Mouse (Mus musculus): ENCODE measurements around the gene Pde4d.

Gene Pde4d

DNA sequence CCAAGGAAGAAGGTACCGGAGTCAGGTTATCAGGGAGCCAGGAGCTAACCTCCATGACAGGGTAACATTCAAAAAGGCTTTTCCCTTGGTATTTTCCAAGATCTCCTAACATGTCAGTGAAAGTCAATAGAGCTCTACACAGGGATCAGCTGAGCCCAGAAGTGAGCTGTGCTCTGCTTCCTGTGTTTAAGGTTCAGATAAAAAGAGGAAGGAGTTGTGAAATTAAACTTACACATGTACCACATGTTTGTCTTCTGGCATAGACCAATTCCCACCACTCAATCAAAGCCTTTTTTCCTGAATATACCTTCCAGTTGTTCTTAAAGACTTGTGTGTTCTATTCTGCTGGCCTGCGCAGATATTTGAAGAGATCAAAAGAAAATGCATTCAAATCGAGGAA, 37.3 kb downstream of the Pde4d start:
- no peak for DNase-seq (ENCODE audit: extremely low read depth, low read depth, low spot score)

DNA sequence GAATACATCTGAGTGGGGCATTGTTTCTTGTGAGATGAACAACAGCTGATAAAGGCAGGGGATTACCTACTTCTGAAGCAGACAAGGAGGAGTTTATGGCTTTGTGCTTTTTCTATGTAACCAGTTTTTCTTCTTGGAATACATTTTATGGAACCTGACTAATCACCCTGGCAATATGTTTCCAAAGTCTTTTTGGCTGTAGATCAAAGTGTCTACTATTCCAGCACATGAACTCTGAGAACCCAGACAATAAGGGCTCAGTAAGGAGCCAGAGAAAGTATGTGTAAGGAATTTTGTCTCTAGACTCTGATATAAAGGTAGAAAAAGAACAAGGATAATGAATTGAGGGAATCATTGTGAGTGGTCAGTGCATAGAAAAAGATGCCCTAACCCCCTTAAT, 40.1 kb downstream of the Pde4d start:
- no peak for DNase-seq (ENCODE audit: extremely low read depth, low read depth, low spot score)

DNA sequence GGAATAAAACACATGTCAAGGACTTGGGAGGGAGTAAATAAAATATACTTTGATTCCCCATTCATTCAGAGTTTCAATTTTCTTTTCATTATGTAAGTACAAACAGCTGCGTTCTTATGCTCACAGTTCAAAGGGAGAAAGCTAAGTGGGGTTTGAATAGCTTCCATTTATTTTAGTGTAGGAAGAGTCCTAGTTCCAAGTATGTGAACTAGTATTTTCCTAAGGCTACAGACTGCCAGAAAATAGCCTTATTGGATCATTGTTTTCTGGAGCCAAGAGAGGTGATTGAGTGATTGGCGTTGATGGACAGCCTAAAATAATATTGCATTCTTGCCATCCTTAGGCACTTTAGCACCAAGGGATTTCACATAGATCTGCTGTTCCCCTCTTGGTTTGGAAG, 41.1 kb downstream of the Pde4d start:
- no peak for DNase-seq (ENCODE audit: extremely low read depth, low read depth, low spot score)

DNA sequence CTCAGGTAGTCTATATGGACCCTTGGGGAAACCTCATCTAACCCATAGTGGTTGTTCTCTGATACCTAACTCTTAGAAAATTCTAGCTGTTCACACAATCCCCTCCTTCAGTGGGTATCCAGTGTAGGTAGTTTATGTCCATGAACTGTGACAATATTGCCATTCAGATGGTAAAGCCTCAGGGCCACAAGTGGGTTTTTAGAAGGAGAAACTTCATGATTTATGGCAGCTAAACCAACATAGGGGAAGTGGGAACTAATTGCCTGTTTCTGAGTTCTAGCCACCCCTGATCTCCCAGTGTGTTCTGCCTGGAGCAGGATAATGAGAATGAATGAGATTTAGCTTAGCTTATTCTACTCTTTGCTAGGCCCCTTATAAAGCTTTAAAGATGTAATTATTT, 43.1 kb downstream of the Pde4d start:
- no peak for DNase-seq (ENCODE audit: extremely low read depth, low read depth, low spot score)

DNA sequence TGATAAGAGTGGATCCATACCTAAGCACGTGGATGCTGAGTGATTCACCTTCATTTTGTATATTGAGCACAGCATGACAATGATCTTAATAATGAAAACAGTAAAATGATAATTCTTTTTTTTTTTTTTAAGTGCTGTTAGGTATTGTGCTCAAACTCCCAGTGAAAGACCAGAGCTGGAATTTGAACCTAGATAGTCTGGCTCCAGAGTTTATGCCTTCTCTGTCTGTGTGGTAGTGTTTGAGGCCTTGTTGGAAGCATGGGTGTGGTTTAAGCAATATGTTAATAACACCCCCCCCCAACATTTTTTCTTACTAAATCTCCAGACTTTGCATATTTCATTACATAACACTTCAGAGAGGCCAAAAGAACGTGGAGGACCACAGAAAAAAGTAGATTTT, 44.6 kb downstream of the Pde4d start:
- DNase-seq (ENCODE audit: extremely low read depth, low read depth, low spot score), result no peak

DNA sequence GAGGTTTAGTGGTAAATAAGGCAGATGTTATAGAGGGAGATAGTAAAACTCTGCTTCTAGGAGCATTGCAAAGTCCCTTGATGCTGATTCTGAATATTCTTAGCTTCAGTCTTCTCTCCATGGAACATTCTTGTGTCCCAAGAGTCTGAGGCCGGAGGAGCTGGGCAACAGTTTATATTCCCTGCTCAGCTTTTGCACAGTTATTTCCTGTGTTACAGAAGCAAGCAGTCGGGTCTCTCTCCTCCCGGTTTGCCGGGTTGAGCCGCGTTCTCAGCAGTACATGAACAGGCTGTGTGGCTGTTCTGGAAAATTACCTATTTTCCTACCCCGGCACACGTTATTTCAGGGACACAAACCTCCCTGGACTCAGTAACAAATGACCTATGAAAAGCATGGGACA, 48.0 kb downstream of the Pde4d start:
- DNase-seq (ENCODE audit: extremely low read depth, low read depth, low spot score), result no peak

DNA sequence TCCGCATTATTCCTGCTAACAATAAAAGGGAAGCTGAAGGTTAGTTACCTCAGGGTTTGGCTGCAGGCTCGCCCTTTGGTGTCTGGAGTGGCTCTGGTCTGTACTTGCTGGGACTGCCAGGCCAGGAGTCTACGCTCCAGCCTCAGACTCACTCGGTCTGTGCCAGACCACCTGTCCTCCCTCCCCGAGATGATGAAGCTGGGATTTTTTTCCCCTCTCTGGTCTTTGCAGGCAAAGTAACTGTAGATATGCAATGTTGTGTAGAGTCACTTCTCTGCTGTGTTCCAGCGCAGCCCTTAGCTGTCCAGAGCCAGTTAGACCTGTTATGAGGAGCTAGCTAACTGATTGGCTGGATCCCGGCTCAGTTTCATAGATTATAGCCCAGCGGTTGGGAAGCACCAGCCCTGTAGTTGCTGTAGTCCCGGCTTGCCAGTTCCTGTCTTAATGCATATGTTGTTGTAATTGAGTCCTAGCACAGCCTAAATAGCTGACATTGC, 48.5 kb downstream of the Pde4d start:
- no peak for DNase-seq (ENCODE audit: extremely low read depth, low read depth, low spot score)

DNA sequence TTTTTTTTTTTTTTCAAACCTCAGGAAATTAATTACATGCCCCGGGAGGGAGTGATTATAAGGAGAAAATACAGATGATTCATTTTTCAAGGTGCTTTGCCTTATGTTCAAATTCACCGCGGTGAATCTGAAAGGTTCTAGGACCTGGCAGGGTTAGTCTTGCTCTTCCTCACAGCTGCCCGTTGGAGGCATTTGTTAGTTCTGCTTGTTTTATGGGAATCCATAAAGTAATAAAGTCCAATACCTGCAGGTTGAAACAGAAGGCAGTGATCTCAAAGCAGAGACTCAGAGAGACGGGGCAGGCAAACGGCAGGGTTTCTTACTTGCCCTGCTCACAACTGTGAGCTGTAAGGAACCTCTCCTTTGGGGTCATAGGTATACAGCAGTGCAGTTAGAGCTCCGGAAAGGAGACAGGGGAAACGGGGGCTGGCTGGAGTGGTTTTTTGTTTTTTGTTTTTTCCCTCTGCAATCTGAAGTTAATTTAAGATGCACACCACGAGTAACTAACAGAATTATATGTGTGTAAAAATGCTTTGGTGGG, 49.1 kb downstream of the Pde4d start:
- no peak for DNase-seq (ENCODE audit: extremely low read depth, low read depth, low spot score)

DNA sequence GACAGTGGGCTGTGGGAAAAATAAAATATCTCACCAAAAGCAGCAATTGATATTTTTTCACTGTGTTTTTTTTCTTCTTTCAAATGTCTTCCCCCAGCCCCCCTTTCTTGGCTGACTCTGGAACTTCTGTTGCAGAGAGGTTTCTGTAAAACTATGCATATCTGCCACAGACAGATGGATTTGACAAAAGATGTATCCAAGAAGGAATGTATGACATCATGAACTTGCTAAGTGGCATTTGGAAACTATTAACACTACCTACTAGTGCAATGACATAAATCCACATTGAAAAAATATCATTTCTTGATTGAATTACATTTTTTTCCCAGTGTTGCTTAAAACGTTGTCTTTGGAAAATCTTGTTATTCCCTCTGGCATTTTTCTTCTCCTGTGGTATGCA, 51.6 kb downstream of the Pde4d start:
- no peak for DNase-seq (ENCODE audit: extremely low read depth, low read depth, low spot score)

DNA sequence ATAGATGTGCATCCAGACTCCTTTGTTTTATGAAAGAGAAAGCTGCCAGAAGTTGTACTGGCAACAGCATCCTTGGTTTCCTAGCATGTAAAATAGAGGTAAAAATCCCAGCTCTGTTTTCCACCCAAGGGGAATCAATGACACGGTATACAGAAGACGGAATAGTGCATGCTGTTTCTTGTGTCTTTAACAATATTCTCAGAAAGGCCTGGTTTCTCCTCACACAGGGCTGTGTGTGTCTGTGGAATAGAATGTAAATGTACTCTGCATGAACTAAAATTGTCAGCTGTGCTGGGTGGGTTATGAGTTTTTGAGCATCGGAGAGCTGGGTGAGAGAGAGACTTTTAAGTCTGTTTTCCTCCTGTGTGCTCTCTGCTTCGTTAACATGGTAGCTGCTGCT, 74.8 kb downstream of the Pde4d start:
- no peak for DNase-seq (ENCODE audit: extremely low read depth, low read depth, low spot score)

DNA sequence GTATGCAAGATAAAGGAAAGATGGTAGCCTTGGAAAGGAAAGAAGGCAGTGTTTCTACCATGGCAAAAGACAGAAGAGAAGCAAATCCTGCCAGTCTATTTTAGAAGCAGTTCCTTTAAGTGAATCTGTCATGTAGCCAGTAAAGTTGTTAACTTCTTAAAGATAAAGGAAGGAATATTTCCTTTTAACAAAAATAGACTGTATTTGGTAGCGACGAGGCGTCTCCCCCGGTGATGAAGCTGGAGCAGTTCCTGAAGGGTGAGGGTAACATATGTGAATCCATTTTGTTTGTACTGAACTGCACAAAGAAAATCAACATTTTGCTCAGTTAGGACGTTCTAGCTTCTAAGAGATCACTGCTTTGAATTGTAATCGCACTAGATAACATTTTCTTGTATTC, 75.2 kb downstream of the Pde4d start:
- DNase-seq (ENCODE audit: extremely low read depth, low read depth, low spot score), result no peak

DNA sequence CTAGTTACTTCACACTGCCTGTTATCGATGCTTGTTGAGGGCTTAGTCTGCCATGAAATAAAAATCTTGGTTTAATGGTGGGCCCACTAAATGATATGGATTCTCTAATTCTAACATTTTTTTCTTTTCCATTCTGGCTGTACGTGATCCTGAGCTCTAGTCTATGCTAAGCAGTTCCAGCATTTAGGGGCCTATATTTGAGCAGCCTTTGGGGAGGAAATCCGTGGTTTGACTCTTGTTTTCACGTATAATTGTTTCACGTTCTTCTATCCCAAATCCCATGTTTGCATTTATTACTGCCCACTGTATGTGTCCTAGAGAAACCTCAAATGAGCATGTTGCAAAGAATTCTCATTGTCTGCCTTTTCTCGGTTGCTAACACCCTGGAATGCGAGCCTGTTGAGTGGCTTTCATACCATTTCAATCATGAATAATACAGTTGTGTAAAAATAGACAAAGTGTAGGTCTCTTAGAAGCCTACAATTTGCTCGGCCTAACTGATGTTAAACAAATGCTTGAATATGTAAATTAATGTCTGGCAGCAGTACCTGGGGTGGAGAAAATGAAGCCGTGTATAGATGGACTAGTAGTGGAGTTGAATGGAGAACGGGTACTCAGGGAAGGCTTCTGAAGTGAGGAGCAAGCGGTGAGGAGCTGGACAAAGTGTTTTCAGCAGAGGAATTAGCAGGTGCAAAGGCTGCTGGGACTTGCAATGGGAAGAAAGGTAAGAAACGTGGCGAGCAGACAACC, 76.7 kb downstream of the Pde4d start:
- no peak for DNase-seq (ENCODE audit: extremely low read depth, low read depth, low spot score)

DNA sequence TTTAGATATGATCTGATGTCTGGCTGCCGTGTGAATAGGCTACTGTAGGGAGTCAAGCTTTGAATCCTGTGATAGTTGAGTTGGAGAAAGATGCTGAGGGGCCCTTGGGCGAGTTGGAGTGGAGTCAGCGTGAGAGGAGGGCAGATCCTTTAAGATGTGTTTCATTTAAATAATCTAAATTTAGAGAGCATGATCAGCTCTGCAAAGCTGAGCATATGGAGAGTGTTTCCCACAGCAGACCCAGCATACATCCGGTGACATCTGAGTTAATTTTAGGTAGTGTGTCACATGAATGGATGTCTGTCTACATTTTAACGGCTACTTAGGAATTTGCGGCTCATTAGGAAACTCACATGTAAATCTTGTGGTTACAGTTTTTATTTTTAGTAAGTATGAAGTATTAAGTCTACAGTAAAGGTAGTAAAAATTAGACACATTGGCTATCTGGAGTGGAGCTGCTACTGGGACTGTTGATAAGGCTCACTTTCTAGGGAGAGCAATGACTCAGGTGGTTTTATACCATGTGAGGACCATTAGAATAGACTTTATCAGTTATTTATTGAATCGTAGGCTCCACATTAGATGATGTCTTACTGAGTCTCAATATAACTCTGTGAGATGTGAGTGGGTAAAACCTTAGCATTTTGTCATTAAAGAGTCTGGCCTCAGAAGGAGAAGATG, 77.5 kb downstream of the Pde4d start:
- DNase-seq (ENCODE audit: extremely low read depth, low read depth, low spot score), result no peak

DNA sequence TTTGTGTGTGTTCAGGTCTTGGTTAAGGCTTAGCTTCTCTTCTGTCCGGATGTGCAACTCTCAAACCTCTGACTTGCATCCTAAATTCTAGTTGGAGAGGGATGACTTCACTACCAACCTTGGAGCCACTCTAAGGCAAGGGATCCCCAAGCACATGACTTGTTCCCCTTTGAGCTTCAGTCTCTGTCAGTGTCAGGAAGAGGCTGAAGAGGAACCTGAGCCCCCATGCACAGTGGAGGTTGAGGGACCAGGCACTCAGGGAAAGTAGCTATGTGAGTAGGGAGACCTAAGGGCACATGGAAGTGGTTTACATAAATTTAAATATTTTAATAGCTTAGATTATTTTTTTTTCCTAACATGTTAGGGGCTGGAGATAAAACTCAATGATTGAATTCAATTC, 78.6 kb downstream of the Pde4d start:
- no peak for DNase-seq (ENCODE audit: extremely low read depth, low read depth, low spot score)

DNA sequence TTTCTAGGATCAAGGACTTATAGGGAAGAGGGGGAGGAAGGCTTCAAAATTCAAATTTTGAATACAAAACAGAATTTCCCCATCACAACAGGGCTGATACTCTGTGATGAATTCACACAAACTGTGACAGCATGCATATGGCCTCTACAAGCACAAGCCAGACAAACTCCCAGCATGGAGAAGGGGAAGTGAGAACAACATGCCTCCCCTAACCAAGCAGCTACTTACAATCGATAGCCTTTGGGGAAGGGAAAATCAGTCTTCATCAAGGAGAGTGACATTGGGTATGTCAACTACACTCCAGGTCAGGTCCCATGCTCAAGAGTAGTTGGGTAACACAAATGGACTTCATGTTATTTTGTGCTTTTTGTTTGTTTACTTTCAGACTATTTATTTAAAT, 83.1 kb downstream of the Pde4d start:
- no peak for DNase-seq (ENCODE audit: extremely low read depth, low read depth, low spot score)

DNA sequence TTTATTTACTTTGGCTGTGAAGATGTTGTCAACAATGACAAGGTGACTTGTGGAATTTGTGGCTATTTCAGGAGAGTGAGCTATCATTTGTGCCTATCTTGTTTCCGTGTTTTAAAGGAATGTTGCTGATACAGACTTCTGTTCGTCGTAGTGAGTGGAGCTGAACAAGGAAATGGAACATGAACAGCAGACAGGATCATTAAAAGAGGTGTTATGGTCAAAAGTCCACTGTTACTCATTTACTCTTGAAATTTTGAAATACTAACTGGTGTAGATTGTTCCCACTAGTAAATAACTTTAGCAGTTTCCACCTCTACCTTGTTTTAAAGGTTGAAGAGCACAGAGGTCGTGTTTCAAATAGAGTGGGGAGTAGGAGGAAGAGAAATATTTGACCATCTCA, 86.7 kb downstream of the Pde4d start:
- no peak for DNase-seq (ENCODE audit: extremely low read depth, low read depth, low spot score)

DNA sequence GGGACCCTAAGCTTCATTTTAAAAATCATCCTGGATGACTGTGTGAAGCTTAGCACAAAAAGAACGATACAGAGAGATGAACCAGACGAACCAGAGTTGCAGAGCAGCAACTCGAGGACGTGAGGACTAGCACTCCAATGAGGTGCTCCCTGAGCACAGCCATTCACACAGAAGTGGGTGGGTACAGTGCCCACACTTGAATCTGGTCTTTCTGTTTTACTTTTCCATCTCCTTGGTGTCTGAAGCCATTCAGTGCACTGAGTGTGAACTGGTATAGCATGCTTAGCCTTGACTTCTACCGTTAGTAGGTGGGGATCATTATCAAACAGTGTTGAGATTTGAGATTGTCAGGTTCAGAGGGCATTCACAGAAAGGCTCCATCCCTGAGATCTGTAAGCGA, 87.2 kb downstream of the Pde4d start:
- no peak for DNase-seq (ENCODE audit: extremely low read depth, low read depth, low spot score)

DNA sequence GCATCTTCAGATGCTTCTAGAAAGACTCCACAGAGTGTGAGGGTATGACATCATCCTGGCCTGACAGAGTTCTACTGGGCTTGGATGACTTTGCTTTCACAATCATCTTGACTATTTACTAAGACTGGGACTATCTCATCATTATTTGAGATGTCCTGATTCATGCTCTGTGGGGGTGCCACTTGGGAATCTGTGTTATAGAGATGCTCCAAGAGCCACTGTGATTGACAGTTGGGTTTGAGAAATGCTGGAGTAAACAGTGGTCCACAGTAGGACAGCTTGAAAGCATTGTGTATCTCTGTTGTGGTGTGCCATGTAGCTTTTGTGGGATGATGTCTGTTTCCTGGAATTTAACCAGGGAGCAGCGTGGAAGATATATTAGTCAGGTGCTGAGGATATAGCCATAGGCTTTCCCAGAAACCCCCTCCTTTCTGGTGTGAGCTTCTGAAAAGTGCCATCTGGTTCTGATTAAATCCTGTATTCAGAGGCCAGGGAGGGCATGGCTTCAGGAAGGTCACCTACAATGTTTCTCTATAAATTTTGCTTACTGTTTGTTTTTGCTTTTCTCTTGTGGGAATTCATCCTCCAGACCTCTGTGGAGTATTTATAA, 89.1 kb downstream of the Pde4d start:
- DNase-seq (ENCODE audit: extremely low read depth, low read depth, low spot score), result no peak

DNA sequence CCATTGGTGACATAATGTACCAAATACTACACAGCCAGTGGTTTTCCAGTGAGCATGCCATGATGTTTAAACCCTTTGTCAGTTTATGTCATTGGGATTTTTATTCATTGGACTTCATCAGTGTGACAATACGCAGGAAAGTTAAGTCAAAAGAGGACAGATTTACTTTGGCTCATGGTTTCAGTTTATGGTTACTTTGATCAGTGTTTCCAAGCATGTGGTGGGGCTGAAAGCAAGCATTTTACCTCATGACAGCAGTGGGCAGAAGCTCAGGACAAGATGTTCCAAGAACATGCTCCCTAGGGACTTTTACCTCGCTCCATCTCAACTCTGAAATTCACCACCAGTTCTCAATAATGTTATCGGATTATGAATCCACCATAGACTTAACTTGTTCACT, 91.7 kb downstream of the Pde4d start:
- no peak for DNase-seq (ENCODE audit: extremely low read depth, low read depth, low spot score)

DNA sequence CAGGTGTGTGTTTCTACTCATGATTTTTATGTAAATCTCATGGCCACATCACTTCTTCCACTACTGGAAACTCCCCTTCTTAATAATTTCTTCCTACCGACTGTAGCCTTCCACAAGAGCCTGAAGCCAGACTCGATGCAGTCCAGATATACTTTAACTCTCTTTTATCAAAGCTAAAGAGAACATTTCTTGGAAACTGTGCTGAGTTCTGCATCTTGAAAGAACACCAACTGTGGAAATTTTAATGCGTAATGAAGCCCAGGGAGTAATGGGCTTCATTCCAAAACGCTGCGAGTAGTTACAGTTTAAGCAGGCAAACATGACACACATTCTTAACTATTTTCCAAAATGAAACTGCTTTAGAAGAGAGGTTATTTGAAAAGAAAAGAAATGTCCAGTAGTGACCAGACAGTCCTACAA, 92.6 kb downstream of the Pde4d start:
- no peak for DNase-seq (ENCODE audit: extremely low read depth, low read depth, low spot score)

DNA sequence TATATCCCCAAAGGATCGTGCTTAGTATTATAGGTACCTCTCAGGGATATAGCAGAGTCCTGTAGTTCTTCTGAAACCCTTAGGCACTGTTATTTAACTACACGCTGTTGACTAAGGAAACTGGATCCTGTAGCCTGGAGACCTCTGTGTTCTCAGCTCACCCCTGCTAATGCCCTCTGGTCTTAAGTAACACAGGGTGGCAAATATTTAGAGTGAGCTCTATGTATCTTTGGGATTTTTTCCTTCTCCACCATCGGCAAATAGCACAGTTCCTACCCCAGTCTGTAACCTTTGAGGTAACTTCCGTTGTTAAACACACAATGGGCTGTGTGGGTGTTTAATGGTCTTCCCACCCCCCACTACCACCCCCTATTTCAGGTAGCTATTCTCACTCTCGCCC, 102.5 kb downstream of the Pde4d start:
- no peak for DNase-seq (ENCODE audit: extremely low read depth, low read depth, low spot score)

DNA sequence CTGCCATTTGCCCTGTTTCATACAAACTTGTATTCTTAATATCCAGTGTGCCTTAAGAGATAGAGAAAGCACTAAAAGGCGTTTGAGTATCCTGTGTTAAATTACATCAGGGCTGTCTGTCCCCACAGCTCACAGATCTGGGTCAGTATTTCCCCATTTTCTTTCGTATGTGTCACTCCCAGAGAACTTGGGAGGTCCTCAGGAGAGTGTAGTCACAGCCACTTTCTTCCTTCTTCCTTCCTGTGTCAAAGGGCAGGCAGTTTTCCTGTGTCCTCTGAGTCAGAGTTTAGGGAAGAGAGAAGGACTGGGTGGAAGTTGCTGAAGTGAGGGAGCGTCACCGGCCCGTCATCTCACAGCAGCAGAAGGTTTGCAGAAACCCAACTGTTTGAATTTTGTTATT, 103.2 kb downstream of the Pde4d start:
- no peak for DNase-seq (ENCODE audit: extremely low read depth, low read depth, low spot score)
